Mouse (Mus musculus): ENCODE data around the gene Ccr6. TPM values are rescaled to one million over a fixed set of nuclear protein-coding genes. Genes with fewer than 3 reads are reported as not detected.

Ccr6 gene
- polyA plus RNA-seq, 1 experiment: 2.2 TPM

GRCm38 (mm10) chr17:8303671-8304070, 67.8 kb downstream of the Ccr6 start:
- H3K27ac ChIP-seq (ENCODE audit: insufficient read depth, low read depth, low read length): no peak overlapping the region
- H3K27me3 ChIP-seq (replicated peaks; ENCODE audit: control insufficient read depth, insufficient read depth, low read length): no peaks in the 10 kb centered on the region
- TF ChIP-seq POLR2A (IDR thresholded peaks at IDR 0.05; ENCODE audit: low read depth, low read length) (no peak), CTCF (conservative IDR thresholded peaks at IDR 0.05; ENCODE audit: insufficient read depth, insufficient read length, low read depth, low read length) (no peak)
- no peaks in the 10 kb centered on the region; the same call in 1 of the 2 replicates for H3K4me1 ChIP-seq (ENCODE audit: control insufficient read depth, insufficient read depth, low read length)
- no peak for DNase-seq
- 79% methylated on average over 5 of the region's 5 CpGs for WGBS
- no peak overlapping the region for H3K4me3 ChIP-seq (ENCODE audit: insufficient read depth, low read depth, low read length)
- no peaks in the 10 kb centered on the region; the same call in 1 of the 2 replicates for H3K36me3 ChIP-seq (ENCODE audit: control insufficient read depth, insufficient read depth, low read length)

- no peak for DNase-seq
- H3K4me3 ChIP-seq (ENCODE audit: insufficient read depth, low read depth, low read length): no peak overlapping the region
- 31% methylated on average over 3 of the region's 3 CpGs for WGBS
- H3K36me3 ChIP-seq (ENCODE audit: control insufficient read depth, insufficient read depth, low read length): no peaks in the 10 kb centered on the region
- H3K27ac ChIP-seq (ENCODE audit: insufficient read depth, low read depth, low read length): peak overlapping the region; percentile 45
- H3K4me1 ChIP-seq (ENCODE audit: control insufficient read depth, insufficient read depth, low read length): no peaks in the 10 kb centered on the region; the same call in 1 of the 2 replicates
- no peak for TF ChIP-seq POLR2A (IDR thresholded peaks at IDR 0.05; ENCODE audit: low read depth, low read length)
- peak; percentile 52; the same call in 1 of the 2 replicates for TF ChIP-seq CTCF (conservative IDR thresholded peaks at IDR 0.05; ENCODE audit: insufficient read depth, insufficient read length, low read depth, low read length)
- no peaks in the 10 kb centered on the region for H3K27me3 ChIP-seq (replicated peaks; ENCODE audit: control insufficient read depth, insufficient read depth, low read length)
These were observed 70.0 kb downstream of the Ccr6 start for GRCm38 (mm10) chr17:8305801-8306200.

Other genes with a start within 250 kb of the Ccr6 start
- 0.30 and 1.0 TPM in 2 replicates for gene Gm49673, start 88.3 kb upstream of the Ccr6 start, polyA plus RNA-seq (2012; rRNA removed)
- gene Rnaset2a, start 87.9 kb upstream of the Ccr6 start, polyA plus RNA-seq (2012; rRNA removed): 90.6 and 121 TPM in 2 replicates
- 3.0 and 4.4 TPM in 2 replicates for gene Fgfr1op, start 70.5 kb upstream of the Ccr6 start, polyA plus RNA-seq (2012; rRNA removed)
- 519 and 608 TPM in 2 replicates for gene Mpc1, start 46.9 kb downstream of the Ccr6 start, polyA plus RNA-seq (2012; rRNA removed)
- gene Sft2d1, start 75.1 kb downstream of the Ccr6 start, polyA plus RNA-seq (2012; rRNA removed): 70.2 and 76.1 TPM in 2 replicates
- 0.05 and 0.14 TPM in 2 replicates for gene Prr18, start 101.4 kb downstream of the Ccr6 start, polyA plus RNA-seq (2012; rRNA removed)
- 0.06 TPM in 1 of 2 replicates, not detected in the other for gene T2, start 119.9 kb downstream of the Ccr6 start, polyA plus RNA-seq (2012; rRNA removed)
- not detected in 2 replicates for gene T, start 198.4 kb downstream of the Ccr6 start, polyA plus RNA-seq (2012; rRNA removed)

All from kidney, adult 2 months (tissue).